Mouse (Mus musculus) lung, postnatal 0 days (tissue): ENCODE data around the gene Iqgap2.

ENCODE experiments used
- CTCF ChIP-seq: IDR thresholded peaks from 2 replicates; pipeline ENCODE4 v1.5.1; 2016; ENCODE audit warnings: antibody characterized with exemption, mild to moderate bottlenecking
- EP300 ChIP-seq: IDR thresholded peaks from 2 replicates; pipeline ENCODE4 v1.6.1; 2016; ENCODE audit warnings: antibody characterized with exemption, mild to moderate bottlenecking, control low read depth

GRCm38 (mm10) chr13:95604288-95604687 lies 287.4 kb downstream of the Iqgap2 start:
- TF ChIP-seq CTCF: no peak
- TF ChIP-seq EP300: no peak
